Mouse (Mus musculus) kidney, embryonic 14.5 days (tissue): ENCODE measurements around the gene Smco4. TPM values are rescaled to one million over a fixed set of nuclear protein-coding genes. Genes with fewer than 3 reads are reported as not detected.

ENCODE experiments used
- ATAC-seq: fragments of 200-750 bp; cut with Nextera tagmentation; 2 replicates; pipeline ENCODE4 v1.8.0; 2017; ENCODE audit warnings: moderate number of reproducible peaks, mild to moderate bottlenecking, moderate TSS enrichment, moderate library complexity; ENCODE audit not compliant: low FRiP score, low TSS enrichment
- H3K27ac ChIP-seq: fragments of 300-500 bp; sonication (generic); 2 replicates; pipeline ENCODE4 v1.5.1; 2014; ENCODE audit warnings: low read depth, mild to moderate bottlenecking, low read length, moderate library complexity, mixed read lengths
- H3K27me3 ChIP-seq: fragments of 300-500 bp; sonication (generic); 2 replicates; pipeline ENCODE4 v1.6.1; 2014; ENCODE audit warnings: mild to moderate bottlenecking, low read length; ENCODE audit not compliant: control insufficient read depth, insufficient read depth
- H3K36me3 ChIP-seq: fragments of 300-500 bp; sonication (generic); 2 replicates; pipeline ENCODE4 v1.6.1; 2014; ENCODE audit warnings: low read length, mixed read lengths; ENCODE audit not compliant: control insufficient read depth, insufficient read depth
- H3K4me1 ChIP-seq: fragments of 300-500 bp; sonication (generic); 2 replicates; pipeline ENCODE4 v1.6.1; 2014; ENCODE audit warnings: low read length, mixed read lengths; ENCODE audit not compliant: control insufficient read depth, insufficient read depth
- H3K4me2 ChIP-seq: fragments of 300-500 bp; sonication (generic); replicated peaks from 2 replicates; pipeline ENCODE4 v1.6.1; 2014; ENCODE audit warnings: low read depth, mild to moderate bottlenecking, low read length
- H3K4me3 ChIP-seq: fragments of 300-500 bp; sonication (generic); 2 replicates; pipeline ENCODE4 v1.5.1; 2014; ENCODE audit warnings: mild to moderate bottlenecking, low read length
- H3K9ac ChIP-seq: fragments of 300-500 bp; sonication (generic); 2 replicates; pipeline ENCODE4 v1.6.1; 2014; ENCODE audit warnings: low read depth, mild to moderate bottlenecking, low read length, moderate library complexity
- H3K9me3 ChIP-seq: fragments of 300-500 bp; sonication (generic); 2 replicates; pipeline ENCODE4 v1.6.1; 2016; ENCODE audit warnings: low read length; ENCODE audit not compliant: control insufficient read depth
- WGBS: fragments of 180-500 bp; shearing (Covaris S2); extraction: QIAGEN DNeasy Blood & Tissue Kit; methylation state at CpG from one replicate; pipeline ENCODE4 v1.1.7; 2014; 5-methylcytosine and 5-hydroxymethylcytosine counted together
- polyA plus RNA-seq: library from polyadenylated mRNA; unstranded; fragments of >200 nt; fragmentation: Nextera tagmentation; extraction: Ambion mirVana; gene quantifications from 2 replicates; pipeline ENCODE4 v1.2.1, GENCODE M21; 2014

Gene Smco4
- 7.0 and 24.0 TPM in 2 replicates for polyA plus RNA-seq

- WGBS: under 1% methylated on average over 71 of the region's 101 CpGs
- Histone ChIP-seq H3K27ac (peak within 1 kb of the TSS; percentile 90), H3K9me3 (no peaks in the 10 kb centered on the region), H3K36me3 (no peaks in the 10 kb centered on the region), H3K4me2 (peak within 1 kb of the TSS; percentile 89), H3K27me3 (no peaks in the 10 kb centered on the region), H3K4me3 (peak within 1 kb of the TSS; percentile 83), H3K9ac (peak within 1 kb of the TSS; percentile 97), H3K4me1 (peaks cover 42% of the 10 kb centered on the region)
- peak; percentile 88 for ATAC-seq
These were observed at the start of gene Smco4 for GRCm38 (mm10) chr9:15493235-15493924. TSS of gene Smco4 (plus strand) at chr9:15493432.

- no peaks in the 10 kb centered on the region for H3K9me3 ChIP-seq
- no peak overlapping the region for H3K9ac ChIP-seq
- H3K4me1 ChIP-seq: no peaks in the 10 kb centered on the region
- no peak overlapping the region for H3K4me2 ChIP-seq
- H3K27ac ChIP-seq: no peak overlapping the region
- no peak overlapping the region for H3K4me3 ChIP-seq
- no peaks in the 10 kb centered on the region for H3K36me3 ChIP-seq
- no peak for ATAC-seq
- no peaks in the 10 kb centered on the region for H3K27me3 ChIP-seq
- 66% methylated on average over 2 of the region's 2 CpGs for WGBS
These were observed 45.8 kb upstream of the Smco4 start for GRCm38 (mm10) chr9:15447397-15447796.

GRCm38 (mm10) chr9:15450921-15451320 lies 42.3 kb upstream of the Smco4 start:
- Histone ChIP-seq H3K4me2 (no peak overlapping the region), H3K4me3 (no peak overlapping the region), H3K27me3 (no peaks in the 10 kb centered on the region), H3K36me3 (no peaks in the 10 kb centered on the region), H3K27ac (no peak overlapping the region), H3K9ac (no peak overlapping the region), H3K9me3 (no peaks in the 10 kb centered on the region), H3K4me1 (no peaks in the 10 kb centered on the region)
- 63% methylated on average over 5 of the region's 5 CpGs for WGBS
- ATAC-seq: no peak

- H3K4me3 ChIP-seq: no peak overlapping the region
- no peaks in the 10 kb centered on the region for H3K36me3 ChIP-seq
- H3K27ac ChIP-seq: no peak overlapping the region
- H3K27me3 ChIP-seq: no peaks in the 10 kb centered on the region
- H3K4me1 ChIP-seq: no peaks in the 10 kb centered on the region
- ATAC-seq: no peak
- H3K9me3 ChIP-seq: no peaks in the 10 kb centered on the region
- WGBS: 70% methylated on average over 4 of the region's 4 CpGs
- no peak overlapping the region for H3K4me2 ChIP-seq
- H3K9ac ChIP-seq: no peak overlapping the region
These were observed 21.0 kb upstream of the Smco4 start for GRCm38 (mm10) chr9:15472256-15472655.

- Histone ChIP-seq H3K4me2 (no peak overlapping the region), H3K27ac (no peak overlapping the region), H3K4me3 (no peak overlapping the region), H3K36me3 (no peaks in the 10 kb centered on the region), H3K4me1 (no peaks in the 10 kb centered on the region), H3K27me3 (no peaks in the 10 kb centered on the region), H3K9me3 (no peaks in the 10 kb centered on the region), H3K9ac (no peak overlapping the region)
- WGBS: 86% methylated on average over 1 of the region's 1 CpGs
- no peak for ATAC-seq
These were observed 20.0 kb upstream of the Smco4 start for GRCm38 (mm10) chr9:15473206-15473605.

GRCm38 (mm10) chr9:15477556-15477955 lies 15.7 kb upstream of the Smco4 start:
- Histone ChIP-seq H3K36me3 (no peaks in the 10 kb centered on the region), H3K9me3 (no peaks in the 10 kb centered on the region), H3K4me3 (no peak overlapping the region), H3K9ac (no peak overlapping the region), H3K27me3 (no peaks in the 10 kb centered on the region), H3K27ac (no peak overlapping the region), H3K4me1 (no peaks in the 10 kb centered on the region), H3K4me2 (no peak overlapping the region)
- WGBS: 90% methylated on average over 10 of the region's 10 CpGs
- no peak for ATAC-seq

GRCm38 (mm10) chr9:15487682-15488424 lies 5.4 kb upstream of the Smco4 start:
- Histone ChIP-seq H3K36me3 (no peaks in the 10 kb centered on the region), H3K4me2 (no peak overlapping the region), H3K27me3 (no peaks in the 10 kb centered on the region), H3K27ac (peak overlapping the region; percentile 14; the same call in 1 of the 2 replicates), H3K4me1 (peaks cover 15% of the 10 kb centered on the region), H3K9me3 (no peaks in the 10 kb centered on the region), H3K9ac (no peak overlapping the region), H3K4me3 (no peak overlapping the region)
- 60% methylated on average over 2 of the region's 2 CpGs for WGBS
- no peak for ATAC-seq

GRCm38 (mm10) chr9:15489293-15489692 lies 3.9 kb upstream of the Smco4 start:
- no peaks in the 10 kb centered on the region for H3K36me3 ChIP-seq
- no peaks in the 10 kb centered on the region for H3K27me3 ChIP-seq
- H3K9me3 ChIP-seq: no peaks in the 10 kb centered on the region
- peaks cover 19% of the 10 kb centered on the region for H3K4me1 ChIP-seq
- no peak overlapping the region for H3K27ac ChIP-seq
- no peak for ATAC-seq
- H3K4me2 ChIP-seq: no peak overlapping the region
- no peak overlapping the region for H3K4me3 ChIP-seq
- H3K9ac ChIP-seq: no peak overlapping the region
